ENCODE assay signal across 8 mouse cellular contexts in the genomic region with DNA sequence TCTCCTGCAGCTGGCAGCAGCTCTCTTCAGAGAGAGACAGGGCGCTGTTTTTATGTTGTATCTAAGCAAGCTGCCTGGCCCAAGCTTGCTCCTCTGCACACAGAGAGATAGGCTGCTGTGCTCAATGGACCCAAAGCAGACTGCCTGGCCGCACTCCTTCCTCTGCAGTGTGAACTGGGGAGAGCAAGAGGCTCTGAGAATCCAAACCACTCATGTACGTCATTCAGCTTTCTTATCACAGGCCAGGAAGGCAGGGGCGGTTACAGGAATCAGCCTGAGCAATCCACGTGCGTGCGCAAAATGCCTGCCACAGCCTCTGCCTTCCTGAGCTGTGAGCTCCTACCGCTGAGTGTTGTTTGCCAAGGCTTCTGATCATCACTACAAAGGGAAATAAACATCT. TPM values are rescaled to one million over a fixed set of nuclear protein-coding genes. Genes with fewer than 3 reads are reported as not detected.
DNase-seq lines count a peak whose midpoint lies in the region; ATAC-seq and TF ChIP-seq lines count a peak whose summit lies in the region.

No protein-coding gene starts in this region.

- peaks cover 0 to 39% of the 10 kb centered on the region in 2 experiments; a peak in 2 of 4 replicates for H3K36me3 ChIP-seq in MEL (ENCODE audit: control insufficient read depth in 1 of 2, insufficient read depth in 2 of 2, low read length in 2 of 2)
- H3K36me3 ChIP-seq in forebrain, embryonic 13.5 days (ENCODE audit: poor library complexity, severe bottlenecking) = no peaks in the 10 kb centered on the region
- H3K36me3 ChIP-seq in hindbrain, postnatal 0 days (ENCODE audit: insufficient read depth, low read length) = no peaks in the 10 kb centered on the region
- H3K36me3 ChIP-seq in liver, embryonic 12.5 days = peaks cover 37% of the 10 kb centered on the region
- H3K36me3 ChIP-seq in midbrain, postnatal 0 days (ENCODE audit: insufficient read depth, low read length) = peaks cover 4% of the 10 kb centered on the region; the same call in 1 of the 2 replicates
- no peaks in the 10 kb centered on the region for H3K36me3 ChIP-seq in thymus, adult 2 months (ENCODE audit: control insufficient read depth, insufficient read depth, low read length)

- no peak for ATAC-seq in forebrain, embryonic 13.5 days
- peak; percentile 18; the same call in 1 of the 2 replicates for ATAC-seq in hindbrain, postnatal 0 days
- peak; percentile 73 for ATAC-seq in liver, embryonic 12.5 days
- no peak for ATAC-seq in midbrain, postnatal 0 days (ENCODE audit: low FRiP score)

- peaks cover 16% of the 10 kb centered on the region for H3K79me2 ChIP-seq in MEL (ENCODE audit: control insufficient read depth, insufficient read depth, low read length, poor library complexity)

- TF ChIP-seq EP300 in MEL (IDR thresholded peaks at IDR 0.05; ENCODE audit: low read depth in 1 of 2, low read length in 2 of 2) = peak in 1 of 2 experiments; percentile 85; a peak in 3 of 4 replicates

- TF ChIP-seq POLR2A in MEL (IDR thresholded peaks at IDR 0.05; ENCODE audit: control insufficient read depth in 1 of 2, insufficient read depth in 1 of 2, low read depth in 1 of 2, low read length in 2 of 2, poor library complexity in 1 of 2) = peak; percentile 39 to 65; a peak in 1 of 4 replicates
- TF ChIP-seq POLR2A in thymus, adult 2 months (IDR thresholded peaks at IDR 0.05; ENCODE audit: control insufficient read depth, extremely low read depth, insufficient read depth, low read length, poor library complexity) = no peak

- no peak overlapping the region for H3K4me2 ChIP-seq in forebrain, embryonic 13.5 days
- 0 out of 2 replicates have a peak overlapping the region, but pooled peaks have one; percentile 13 for H3K4me2 ChIP-seq in hindbrain, postnatal 0 days (ENCODE audit: low read depth, low read length)
- H3K4me2 ChIP-seq in liver, embryonic 12.5 days = peak overlapping the region; percentile 91
- H3K4me2 ChIP-seq in midbrain, postnatal 0 days (ENCODE audit: low read depth, low read length, poor library complexity, severe bottlenecking) = no peak overlapping the region

- WGBS in forebrain, embryonic 13.5 days = 78% methylated on average over 8 of the region's 8 CpGs
- 47% methylated on average over 8 of the region's 8 CpGs for WGBS in hindbrain, postnatal 0 days
- WGBS in liver, embryonic 12.5 days (ENCODE audit: insufficient replicate concordance) = 6% methylated on average over 8 of the region's 8 CpGs
- 64% methylated on average over 8 of the region's 8 CpGs for WGBS in midbrain, postnatal 0 days
- 5% methylated on average over 8 of the region's 8 CpGs for WGBS in thymus, adult 2 months

- H3K4me1 ChIP-seq in MEL (ENCODE audit: control insufficient read depth in 1 of 2, insufficient read depth in 2 of 2, low read length in 2 of 2) = peaks cover 21 to 44% of the 10 kb centered on the region in 2 experiments
- H3K4me1 ChIP-seq in forebrain, embryonic 13.5 days = peaks cover 33% of the 10 kb centered on the region
- H3K4me1 ChIP-seq in hindbrain, postnatal 0 days (ENCODE audit: insufficient read depth, low read length) = peaks cover 29% of the 10 kb centered on the region
- peaks cover 95% of the 10 kb centered on the region for H3K4me1 ChIP-seq in liver, embryonic 12.5 days
- no peaks in the 10 kb centered on the region for H3K4me1 ChIP-seq in midbrain, postnatal 0 days (ENCODE audit: insufficient read depth, low read length)
- H3K4me1 ChIP-seq in thymus, adult 2 months (replicated peaks; ENCODE audit: control insufficient read depth, insufficient read depth, low read length) = peaks cover 66% of the 10 kb centered on the region

- peak overlapping the region; percentile 98 for H3K27ac ChIP-seq in MEL (ENCODE audit: control insufficient read depth, low read depth, low read length)
- 0 out of 2 replicates have a peak overlapping the region, but pooled peaks have one; percentile 19 for H3K27ac ChIP-seq in forebrain, embryonic 13.5 days
- H3K27ac ChIP-seq in hindbrain, postnatal 0 days = peak overlapping the region; percentile 75
- H3K27ac ChIP-seq in liver, embryonic 12.5 days = peak overlapping the region; percentile 100
- H3K27ac ChIP-seq in midbrain, postnatal 0 days (ENCODE audit: low read depth, low read length) = peak overlapping the region; percentile 38
- peak overlapping the region; percentile 84 for H3K27ac ChIP-seq in thymus, adult 2 months (ENCODE audit: control insufficient read depth, insufficient read depth, low read length)

- TF ChIP-seq RAD21 in MEL (IDR thresholded peaks at IDR 0.05; ENCODE audit: low read depth, low read length) = no peak

- H3K9me3 ChIP-seq in MEL (replicated peaks; ENCODE audit: insufficient read depth, low read length) = no peaks in the 10 kb centered on the region
- no peaks in the 10 kb centered on the region for H3K9me3 ChIP-seq in forebrain, embryonic 13.5 days (replicated peaks)
- H3K9me3 ChIP-seq in hindbrain, postnatal 0 days (ENCODE audit: low read length) = no peaks in the 10 kb centered on the region
- H3K9me3 ChIP-seq in liver, embryonic 12.5 days (replicated peaks) = no peaks in the 10 kb centered on the region
- H3K9me3 ChIP-seq in midbrain, postnatal 0 days (ENCODE audit: low read length) = no peaks in the 10 kb centered on the region

- H3K27me3 ChIP-seq in MEL (ENCODE audit: control insufficient read depth in 1 of 2, insufficient read depth in 2 of 2, low read length in 2 of 2) = no peaks in the 10 kb centered on the region
- H3K27me3 ChIP-seq in forebrain, embryonic 13.5 days = peaks cover 8% of the 10 kb centered on the region; the same call in 1 of the 2 replicates
- no peaks in the 10 kb centered on the region for H3K27me3 ChIP-seq in hindbrain, postnatal 0 days (ENCODE audit: insufficient read depth, low read length)
- H3K27me3 ChIP-seq in liver, embryonic 12.5 days (replicated peaks) = no peaks in the 10 kb centered on the region
- H3K27me3 ChIP-seq in midbrain, postnatal 0 days (ENCODE audit: insufficient read depth, low read length) = no peaks in the 10 kb centered on the region
- no peaks in the 10 kb centered on the region for H3K27me3 ChIP-seq in thymus, adult 2 months (ENCODE audit: control insufficient read depth, insufficient read depth, low read length)

- TF ChIP-seq CTCF in MEL (IDR thresholded peaks at IDR 0.05 in 2 of 3, conservative IDR thresholded peaks at IDR 0.05 in 1 of 3; ENCODE audit: control insufficient read depth in 1 of 3, insufficient read depth in 1 of 3, low read depth in 2 of 3, low read length in 3 of 3, poor library complexity in 1 of 3, severe bottlenecking in 1 of 3) = no peak
- no peak for TF ChIP-seq CTCF in hindbrain, postnatal 0 days (IDR thresholded peaks at IDR 0.05; ENCODE audit: low read depth)
- TF ChIP-seq CTCF in midbrain, postnatal 0 days (IDR thresholded peaks at IDR 0.05) = no peak
- no peak for TF ChIP-seq CTCF in thymus, adult 2 months (IDR thresholded peaks at IDR 0.05; ENCODE audit: borderline replicate concordance, control insufficient read depth, extremely low read depth, insufficient read depth, low read length, poor library complexity)

- peak overlapping the region; percentile 24 to 27; a peak in 3 of 4 replicates for H3K4me3 ChIP-seq in MEL (ENCODE audit: control insufficient read depth in 1 of 2, insufficient read depth in 1 of 2, low read depth in 2 of 2, low read length in 2 of 2)
- no peak overlapping the region for H3K4me3 ChIP-seq in forebrain, embryonic 13.5 days
- no peak overlapping the region for H3K4me3 ChIP-seq in hindbrain, postnatal 0 days (ENCODE audit: low read length)
- peak overlapping the region; percentile 78 for H3K4me3 ChIP-seq in liver, embryonic 12.5 days
- no peak overlapping the region for H3K4me3 ChIP-seq in midbrain, postnatal 0 days (ENCODE audit: low read depth, low read length)
- peak overlapping the region; percentile 17 for H3K4me3 ChIP-seq in thymus, adult 2 months (ENCODE audit: control insufficient read depth, insufficient read depth, low read length)

- H3K9ac ChIP-seq in MEL (ENCODE audit: control insufficient read depth, low read depth, low read length, poor library complexity, severe bottlenecking) = peak overlapping the region; percentile 74
- no peak overlapping the region for H3K9ac ChIP-seq in forebrain, embryonic 13.5 days
- H3K9ac ChIP-seq in hindbrain, postnatal 0 days (replicated peaks; ENCODE audit: low read length) = peak overlapping the region; percentile 14; the same call in 1 of the 2 replicates
- H3K9ac ChIP-seq in liver, embryonic 12.5 days = peak overlapping the region; percentile 83
- H3K9ac ChIP-seq in midbrain, postnatal 0 days (replicated peaks; ENCODE audit: low read length, poor library complexity, severe bottlenecking) = peak overlapping the region; percentile 8; the same call in 1 of the 2 replicates

- peak; percentile 95 for DNase-seq in CD4-positive helper T cell, adult 2 months (ENCODE audit: low read depth, low spot score)
- peak; percentile 93 for DNase-seq in MEL (ENCODE audit: low read depth, low spot score)
- peak; percentile 47 for DNase-seq in hindbrain, postnatal 0 days (ENCODE audit: low spot score)
- DNase-seq in midbrain, postnatal 0 days (ENCODE audit: low spot score) = peak; percentile 38
- DNase-seq in thymus, adult 2 months = peak; percentile 55
- no peak for DNase-seq in testis, postnatal 10 days (ENCODE audit: low spot score)

RNA-seq across cellular contexts. Expression of a gene that starts 5.3 kb away (rescaled TPM):
- total RNA-seq in MEL (2012; rRNA removed) = 0.92 and 2.1 TPM in 2 replicates
- polyA plus RNA-seq in MEL (2012; ENCODE audit: insufficient read depth in 1 of 2, insufficient read length in 2 of 2, low read depth in 1 of 2, low replicate concordance in 2 of 2, missing spikeins in 1 of 2) = 1 to 10 TPM in 1 of 2 experiments, not detected in 1; 4.5 TPM
- polyA plus RNA-seq in forebrain, embryonic 13.5 days (2015; fragmentation: Nextera tagmentation; extraction: Ambion mirVana) = 0.93 and 0.97 TPM in 2 replicates
- 8.1 and 10.1 TPM in 2 replicates for total RNA-seq in hindbrain, postnatal 0 days (2014; rRNA removed)
- 3.7 and 4.4 TPM in 2 replicates for polyA plus RNA-seq in hindbrain, postnatal 0 days (2015; fragmentation: Nextera tagmentation; extraction: Ambion mirVana)
- 18.3 and 19.3 TPM in 2 replicates for polyA plus RNA-seq in liver, embryonic 12.5 days (2016; fragmentation: Nextera tagmentation; extraction: Ambion mirVana)
- 4.1 and 5.6 TPM in 2 replicates for total RNA-seq in midbrain, postnatal 0 days (2014; rRNA removed)
- 3.0 and 3.9 TPM in 2 replicates for polyA plus RNA-seq in midbrain, postnatal 0 days (2015; fragmentation: Nextera tagmentation; extraction: Ambion mirVana)
- polyA plus RNA-seq in thymus, adult 2 months (2012; rRNA removed) = 33.9 and 40.1 TPM in 2 replicates

RNA-seq across cellular contexts. Expression of a gene that starts 22.3 kb away (rescaled TPM):
- total RNA-seq in MEL (2012; rRNA removed) = 0.10 and 0.12 TPM in 2 replicates
- polyA plus RNA-seq in MEL (2012; ENCODE audit: insufficient read depth in 1 of 2, insufficient read length in 2 of 2, low read depth in 1 of 2, low replicate concordance in 2 of 2, missing spikeins in 1 of 2) = under 1 TPM in 1 of 2 experiments, not detected in 1; 0.21 TPM
- polyA plus RNA-seq in forebrain, embryonic 13.5 days (2015; fragmentation: Nextera tagmentation; extraction: Ambion mirVana) = 0.11 and 0.18 TPM in 2 replicates
- total RNA-seq in hindbrain, postnatal 0 days (2014; rRNA removed) = 1.1 TPM in 1 of 2 replicates, not detected in the other
- polyA plus RNA-seq in hindbrain, postnatal 0 days (2015; fragmentation: Nextera tagmentation; extraction: Ambion mirVana) = 0.34 TPM in 1 of 2 replicates, not detected in the other
- polyA plus RNA-seq in liver, embryonic 12.5 days (2016; fragmentation: Nextera tagmentation; extraction: Ambion mirVana) = 0.72 and 0.75 TPM in 2 replicates
- 0.19 TPM in 1 of 2 replicates, not detected in the other for total RNA-seq in midbrain, postnatal 0 days (2014; rRNA removed)
- 0.17 TPM in 1 of 2 replicates, not detected in the other for polyA plus RNA-seq in midbrain, postnatal 0 days (2015; fragmentation: Nextera tagmentation; extraction: Ambion mirVana)
- polyA plus RNA-seq in thymus, adult 2 months (2012; rRNA removed) = 1.5 and 2.1 TPM in 2 replicates

RNA-seq across cellular contexts. Expression of a gene that starts 30.3 kb away (rescaled TPM):
- total RNA-seq in MEL (2012; rRNA removed) = not detected in 2 replicates
- not detected for polyA plus RNA-seq in MEL (2012; ENCODE audit: insufficient read depth in 1 of 2, insufficient read length in 2 of 2, low read depth in 1 of 2, low replicate concordance in 2 of 2, missing spikeins in 1 of 2)
- not detected in 2 replicates for polyA plus RNA-seq in forebrain, embryonic 13.5 days (2015; fragmentation: Nextera tagmentation; extraction: Ambion mirVana)
- not detected in 2 replicates for total RNA-seq in hindbrain, postnatal 0 days (2014; rRNA removed)
- polyA plus RNA-seq in hindbrain, postnatal 0 days (2015; fragmentation: Nextera tagmentation; extraction: Ambion mirVana) = not detected in 2 replicates
- not detected in 2 replicates for polyA plus RNA-seq in liver, embryonic 12.5 days (2016; fragmentation: Nextera tagmentation; extraction: Ambion mirVana)
- not detected in 2 replicates for total RNA-seq in midbrain, postnatal 0 days (2014; rRNA removed)
- polyA plus RNA-seq in midbrain, postnatal 0 days (2015; fragmentation: Nextera tagmentation; extraction: Ambion mirVana) = not detected in 2 replicates
- polyA plus RNA-seq in thymus, adult 2 months (2012; rRNA removed) = 0.20 and 1.2 TPM in 2 replicates

RNA-seq across cellular contexts. Expression of a gene that starts 31.5 kb away (rescaled TPM):
- total RNA-seq in MEL (2012; rRNA removed) = 49.1 and 53.0 TPM in 2 replicates
- 10 to 100 TPM in 1 of 2 experiments, not detected in 1; 73.2 TPM for polyA plus RNA-seq in MEL (2012; ENCODE audit: insufficient read depth in 1 of 2, insufficient read length in 2 of 2, low read depth in 1 of 2, low replicate concordance in 2 of 2, missing spikeins in 1 of 2)
- 111 and 117 TPM in 2 replicates for polyA plus RNA-seq in forebrain, embryonic 13.5 days (2015; fragmentation: Nextera tagmentation; extraction: Ambion mirVana)
- total RNA-seq in hindbrain, postnatal 0 days (2014; rRNA removed) = 93.7 and 106 TPM in 2 replicates
- 86.3 and 91.0 TPM in 2 replicates for polyA plus RNA-seq in hindbrain, postnatal 0 days (2015; fragmentation: Nextera tagmentation; extraction: Ambion mirVana)
- 72.3 and 73.8 TPM in 2 replicates for polyA plus RNA-seq in liver, embryonic 12.5 days (2016; fragmentation: Nextera tagmentation; extraction: Ambion mirVana)
- total RNA-seq in midbrain, postnatal 0 days (2014; rRNA removed) = 95.5 and 98.5 TPM in 2 replicates
- polyA plus RNA-seq in midbrain, postnatal 0 days (2015; fragmentation: Nextera tagmentation; extraction: Ambion mirVana) = 79.4 and 90.0 TPM in 2 replicates
- 84.7 and 99.2 TPM in 2 replicates for polyA plus RNA-seq in thymus, adult 2 months (2012; rRNA removed)

RNA-seq across cellular contexts. Expression of a gene that starts 40.2 kb away (rescaled TPM):
- 0.07 and 0.15 TPM in 2 replicates for total RNA-seq in MEL (2012; rRNA removed)
- polyA plus RNA-seq in MEL (2012; ENCODE audit: insufficient read depth in 1 of 2, insufficient read length in 2 of 2, low read depth in 1 of 2, low replicate concordance in 2 of 2, missing spikeins in 1 of 2) = under 1 TPM in 1 of 2 experiments, not detected in 1; 0.07 TPM
- 5.3 and 5.9 TPM in 2 replicates for polyA plus RNA-seq in forebrain, embryonic 13.5 days (2015; fragmentation: Nextera tagmentation; extraction: Ambion mirVana)
- 5.8 and 9.6 TPM in 2 replicates for total RNA-seq in hindbrain, postnatal 0 days (2014; rRNA removed)
- 5.6 and 6.2 TPM in 2 replicates for polyA plus RNA-seq in hindbrain, postnatal 0 days (2015; fragmentation: Nextera tagmentation; extraction: Ambion mirVana)
- polyA plus RNA-seq in liver, embryonic 12.5 days (2016; fragmentation: Nextera tagmentation; extraction: Ambion mirVana) = 0.39 and 0.51 TPM in 2 replicates
- total RNA-seq in midbrain, postnatal 0 days (2014; rRNA removed) = 5.8 and 8.9 TPM in 2 replicates
- 5.8 and 7.1 TPM in 2 replicates for polyA plus RNA-seq in midbrain, postnatal 0 days (2015; fragmentation: Nextera tagmentation; extraction: Ambion mirVana)
- polyA plus RNA-seq in thymus, adult 2 months (2012; rRNA removed) = 1.5 and 2.1 TPM in 2 replicates

Comparison
In these comparisons a context has a peak if more than half of its experiments do, and no peak if none do; other contexts are left out.
1. H3K27ac ChIP-seq: peak in every context shown above with its lines; median percentile 100 in liver, embryonic 12.5 days; 98 in MEL; 84 in thymus, adult 2 months; 75 in hindbrain, postnatal 0 days; 38 in midbrain, postnatal 0 days; 19 in forebrain, embryonic 13.5 days.
2. H3K4me3 ChIP-seq: peak in MEL (2 of 2), liver, embryonic 12.5 days (single experiment) and thymus, adult 2 months (single experiment); none in forebrain, embryonic 13.5 days (single experiment), hindbrain, postnatal 0 days (single experiment) and midbrain, postnatal 0 days (single experiment).
3. ATAC-seq: peak in hindbrain, postnatal 0 days (single experiment) and liver, embryonic 12.5 days (single experiment); none in forebrain, embryonic 13.5 days (single experiment) and midbrain, postnatal 0 days (single experiment).
4. H3K4me2 ChIP-seq: peak in hindbrain, postnatal 0 days (single experiment) and liver, embryonic 12.5 days (single experiment); none in forebrain, embryonic 13.5 days (single experiment) and midbrain, postnatal 0 days (single experiment).